Mouse (Mus musculus) ES-E14 (cell line): ENCODE data around the gene C1qc.

Source experiments
- HCFC1 ChIP-seq: IDR thresholded peaks from 2 replicates; pipeline ENCODE4 v1.6.1; 2012; ENCODE audit warnings: low read length, inconsistent platforms, borderline replicate concordance; ENCODE audit not compliant: insufficient read depth
- MAFK ChIP-seq: IDR thresholded peaks from 2 replicates; pipeline ENCODE4 v1.6.1; 2014; ENCODE audit warnings: mild to moderate bottlenecking, low read depth, low read length, inconsistent platforms; ENCODE audit not compliant: insufficient read depth

DNA sequence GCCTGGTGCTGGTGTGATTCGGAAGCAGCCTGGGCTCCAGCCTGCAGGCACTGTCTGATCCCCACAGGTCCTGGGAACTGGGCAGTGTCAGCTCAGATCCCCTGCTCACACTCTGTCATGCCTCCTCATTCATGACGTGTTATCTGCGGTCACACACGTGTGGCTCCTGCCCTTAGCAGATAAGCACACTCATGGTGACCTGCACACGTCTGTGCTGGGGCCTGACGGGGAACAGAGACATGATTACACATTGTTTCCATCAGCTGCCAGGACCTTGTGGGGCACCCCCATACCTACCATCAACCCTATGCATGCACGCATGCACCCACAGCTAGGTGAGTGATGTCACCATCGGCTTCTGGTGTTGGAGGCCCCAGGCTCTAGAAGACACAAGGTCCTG lies 37.6 kb upstream of the C1qc start:
- TF ChIP-seq HCFC1 = no peak
- TF ChIP-seq MAFK = no peak
